14 mouse cellular contexts compared by ENCODE assay signal in genomic region chr9:47778438-47778837, GRCm38 (mm10).
A peak's percentile ranks its signal among the peaks of the same experiment; 100 is the strongest.
DNase-seq lines count a peak whose midpoint lies in the region; ATAC-seq and TF ChIP-seq lines count a peak whose summit lies in the region.
"Had no signal": no experiment of that assay in that cellular context is flagged by ENCODE, and none has a peak within 500 bp of the region (broad histone marks: within the 10 kb centered on the region; RNA-seq: fewer than 3 reads in every experiment).

No protein-coding gene starts in this region.

- whole genome bisulfite sequencing in heart, embryonic 10.5 days = 35% methylated on average over 11 of the region's 11 CpGs
- WGBS in midbrain, embryonic 10.5 days = 53% methylated on average over 11 of the region's 11 CpGs
- WGBS in midbrain, postnatal 0 days = 35% methylated on average over 11 of the region's 11 CpGs
- 36% methylated on average over 11 of the region's 11 CpGs for WGBS in lung, embryonic 15.5 days

- peak overlapping the region; percentile 31 for H3K27ac ChIP-seq in heart, embryonic 10.5 days
- H3K27ac ChIP-seq in midbrain, embryonic 10.5 days (replicated peaks) = peak overlapping the region; percentile 63
- no peak overlapping the region for H3K27ac ChIP-seq in midbrain, postnatal 0 days (ENCODE audit: low read depth, low read length)
- 0 out of 2 replicates have a peak overlapping the region, but pooled peaks have one; percentile 2 for H3K27ac ChIP-seq in lung, embryonic 15.5 days
- H3K27ac ChIP-seq: liver, embryonic 15.5 days; stomach, embryonic 15.5 days had no signal

- no peak overlapping the region for H3K4me3 ChIP-seq in heart, embryonic 10.5 days
- H3K4me3 ChIP-seq in midbrain, embryonic 10.5 days = no peak overlapping the region
- no peak overlapping the region for H3K4me3 ChIP-seq in midbrain, postnatal 0 days (ENCODE audit: low read depth, low read length)
- H3K4me3 ChIP-seq in lung, embryonic 15.5 days = no peak overlapping the region
- H3K4me3 ChIP-seq: erythroblast, embryonic 14.5 days; liver, embryonic 15.5 days; stomach, embryonic 15.5 days had no signal

- TF ChIP-seq CTCF in midbrain, postnatal 0 days (IDR thresholded peaks at IDR 0.05) = no peak

- H3K27me3 ChIP-seq in heart, embryonic 10.5 days (ENCODE audit: insufficient read depth, poor library complexity, severe bottlenecking) = no peaks in the 10 kb centered on the region
- no peaks in the 10 kb centered on the region for H3K27me3 ChIP-seq in midbrain, embryonic 10.5 days (ENCODE audit: low read depth, poor library complexity, severe bottlenecking)
- H3K27me3 ChIP-seq in midbrain, postnatal 0 days (ENCODE audit: insufficient read depth, low read length) = no peaks in the 10 kb centered on the region
- 0 out of 2 replicates have a peak, but pooled peaks cover 3% of the 10 kb centered on the region for H3K27me3 ChIP-seq in lung, embryonic 15.5 days
- H3K27me3 ChIP-seq: CH12.LX; liver, embryonic 15.5 days; stomach, embryonic 15.5 days had no signal

- DNase-seq in heart, embryonic 10.5 days (ENCODE audit: low spot score) = peak; percentile 78
- DNase-seq in heart, adult 9 months (ENCODE audit: low spot score in 2 of 2) = no peak
- peak; percentile 18 for DNase-seq in midbrain, embryonic 10.5 days (ENCODE audit: low spot score)
- DNase-seq in midbrain, postnatal 0 days (ENCODE audit: low spot score) = no peak
- DNase-seq in retina, postnatal 1 day = peak; percentile 80
- no peak for DNase-seq in cerebellum, postnatal 36 days
- DNase-seq: cerebellum, postnatal 25 days; kidney, adult 18-20 months; thymus, postnatal 4 days had no signal

- H3K9ac ChIP-seq in midbrain, postnatal 0 days (replicated peaks; ENCODE audit: low read length, poor library complexity, severe bottlenecking) = no peak overlapping the region
- no peak overlapping the region for H3K9ac ChIP-seq in lung, embryonic 15.5 days
- H3K9ac ChIP-seq: liver, embryonic 15.5 days; stomach, embryonic 15.5 days had no signal

- peaks cover 41% of the 10 kb centered on the region for H3K4me1 ChIP-seq in heart, embryonic 10.5 days
- H3K4me1 ChIP-seq in midbrain, embryonic 10.5 days = peaks cover 35% of the 10 kb centered on the region
- H3K4me1 ChIP-seq in midbrain, postnatal 0 days (ENCODE audit: insufficient read depth, low read length) = no peaks in the 10 kb centered on the region
- H3K4me1 ChIP-seq in lung, embryonic 15.5 days = peaks cover 29% of the 10 kb centered on the region; the same call in 1 of the 2 replicates
- H3K4me1 ChIP-seq: liver, embryonic 15.5 days; stomach, embryonic 15.5 days had no signal

- no peak for ATAC-seq in midbrain, postnatal 0 days (ENCODE audit: low FRiP score)
- ATAC-seq in lung, embryonic 15.5 days (ENCODE audit: borderline replicate concordance, extremely low read depth, low FRiP score, low TSS enrichment) = peak; percentile 96

- H3K36me3 ChIP-seq in heart, embryonic 10.5 days = no peaks in the 10 kb centered on the region
- H3K36me3 ChIP-seq in midbrain, embryonic 10.5 days = no peaks in the 10 kb centered on the region
- no peaks in the 10 kb centered on the region for H3K36me3 ChIP-seq in midbrain, postnatal 0 days (ENCODE audit: insufficient read depth, low read length)
- H3K36me3 ChIP-seq in lung, embryonic 15.5 days = no peaks in the 10 kb centered on the region
- H3K36me3 ChIP-seq: liver, embryonic 15.5 days; stomach, embryonic 15.5 days had no signal

- no peak overlapping the region for H3K4me2 ChIP-seq in midbrain, postnatal 0 days (ENCODE audit: low read depth, low read length, poor library complexity, severe bottlenecking)
- no peak overlapping the region for H3K4me2 ChIP-seq in lung, embryonic 15.5 days
- H3K4me2 ChIP-seq: liver, embryonic 15.5 days; stomach, embryonic 15.5 days had no signal

- no peaks in the 10 kb centered on the region for H3K9me3 ChIP-seq in heart, embryonic 10.5 days
- no peaks in the 10 kb centered on the region for H3K9me3 ChIP-seq in midbrain, embryonic 10.5 days (replicated peaks)
- no peaks in the 10 kb centered on the region for H3K9me3 ChIP-seq in midbrain, postnatal 0 days (ENCODE audit: low read length)
- no peaks in the 10 kb centered on the region for H3K9me3 ChIP-seq in lung, embryonic 15.5 days
- H3K9me3 ChIP-seq: liver, embryonic 15.5 days; stomach, embryonic 15.5 days had no signal

Comparison
In these comparisons a context has a peak if more than half of its experiments do, and no peak if none do; other contexts are left out.
1. DNase-seq: peak in heart, embryonic 10.5 days (single experiment), midbrain, embryonic 10.5 days (single experiment) and retina, postnatal 1 day (single experiment); none in heart, adult 9 months (0 of 2), midbrain, postnatal 0 days (single experiment) and cerebellum, postnatal 36 days (0 of 2).